Mouse (Mus musculus): ENCODE measurements around the gene Tnxb. TPM values are rescaled to one million over a fixed set of nuclear protein-coding genes. Genes with fewer than 3 reads are reported as not detected.
A peak's percentile ranks its signal among the peaks of the same experiment; 100 is the strongest.

Gene Tnxb
- polyA plus RNA-seq, 1 experiment from 2014 or later = 0.09 TPM

- peak overlapping the region; percentile 91 for H3K4me2 ChIP-seq
- peaks cover 58% of the 10 kb centered on the region for H3K4me1 ChIP-seq (replicated peaks)
- WGBS = 1% methylated on average over 44 of the region's 48 CpGs
- H3K27ac ChIP-seq = no peak overlapping the region
- H3K9me3 ChIP-seq = no peaks in the 10 kb centered on the region
- H3K36me3 ChIP-seq = no peaks in the 10 kb centered on the region
- H3K27me3 ChIP-seq = peaks cover 52% of the 10 kb centered on the region
- H3K9ac ChIP-seq = peak overlapping the region; percentile 83
- peak overlapping the region; percentile 73 for H3K4me3 ChIP-seq
- no peak for ATAC-seq (ENCODE audit: low FRiP score)
Observed at GRCm38 (mm10) chr17:34630761-34631301, 39.5 kb upstream of the Tnxb start.

GRCm38 (mm10) chr17:34631647-34632046 lies 38.7 kb upstream of the Tnxb start:
- no peaks in the 10 kb centered on the region for H3K9me3 ChIP-seq
- H3K4me3 ChIP-seq = peak overlapping the region; percentile 73
- H3K27ac ChIP-seq = no peak overlapping the region
- H3K9ac ChIP-seq = peak overlapping the region; percentile 83
- H3K36me3 ChIP-seq = no peaks in the 10 kb centered on the region
- H3K4me1 ChIP-seq (replicated peaks) = peaks cover 50% of the 10 kb centered on the region
- ATAC-seq (ENCODE audit: low FRiP score) = no peak
- WGBS = 6% methylated on average over 12 of the region's 12 CpGs
- peaks cover 57% of the 10 kb centered on the region for H3K27me3 ChIP-seq
- H3K4me2 ChIP-seq = peak overlapping the region; percentile 91

GRCm38 (mm10) chr17:34632261-34632691 lies 38.1 kb upstream of the Tnxb start:
- 1% methylated on average over 26 of the region's 26 CpGs for WGBS
- Histone ChIP-seq H3K4me3 (peak overlapping the region; percentile 73), H3K27me3 (peaks cover 58% of the 10 kb centered on the region), H3K9ac (peak overlapping the region; percentile 83), H3K36me3 (no peaks in the 10 kb centered on the region), H3K4me2 (peak overlapping the region; percentile 91), H3K9me3 (no peaks in the 10 kb centered on the region), H3K27ac (no peak overlapping the region), H3K4me1 (replicated peaks) (peaks cover 49% of the 10 kb centered on the region)
- no peak for ATAC-seq (ENCODE audit: low FRiP score)

GRCm38 (mm10) chr17:34635671-34636070 lies 34.7 kb upstream of the Tnxb start:
- Histone ChIP-seq H3K9me3 (no peaks in the 10 kb centered on the region), H3K27ac (no peak overlapping the region), H3K9ac (no peak overlapping the region), H3K4me1 (replicated peaks) (peaks cover 21% of the 10 kb centered on the region), H3K36me3 (no peaks in the 10 kb centered on the region), H3K4me3 (no peak overlapping the region), H3K4me2 (no peak overlapping the region), H3K27me3 (peaks cover 52% of the 10 kb centered on the region)
- ATAC-seq (ENCODE audit: low FRiP score) = no peak
- WGBS = 76% methylated on average over 2 of the region's 2 CpGs

- WGBS = 68% methylated on average over 3 of the region's 3 CpGs
- H3K27ac ChIP-seq = no peak overlapping the region
Observed at GRCm38 (mm10) chr17:34637459-34637858, 32.9 kb upstream of the Tnxb start.

GRCm38 (mm10) chr17:34639461-34640255 lies 30.7 kb upstream of the Tnxb start:
- H3K36me3 ChIP-seq = no peaks in the 10 kb centered on the region
- no peak for ATAC-seq (ENCODE audit: low FRiP score)
- H3K4me2 ChIP-seq = no peak overlapping the region
- no peak overlapping the region for H3K4me3 ChIP-seq
- WGBS = 84% methylated on average over 7 of the region's 7 CpGs
- no peak overlapping the region for H3K27ac ChIP-seq
- peaks cover 16% of the 10 kb centered on the region for H3K4me1 ChIP-seq (replicated peaks)
- H3K9ac ChIP-seq = no peak overlapping the region
- peaks cover 17% of the 10 kb centered on the region for H3K27me3 ChIP-seq
- H3K9me3 ChIP-seq = no peaks in the 10 kb centered on the region

More at GRCm38 (mm10) chr17:34637459-34637858, 32.9 kb upstream of the Tnxb start:
- no peak for ATAC-seq (ENCODE audit: low FRiP score)
- no peaks in the 10 kb centered on the region for H3K36me3 ChIP-seq
- H3K4me1 ChIP-seq (replicated peaks) = peaks cover 16% of the 10 kb centered on the region
- peaks cover 34% of the 10 kb centered on the region for H3K27me3 ChIP-seq
- H3K9ac ChIP-seq = peak overlapping the region; percentile 30; the same call in 1 of the 2 replicates
- no peak overlapping the region for H3K4me3 ChIP-seq
- no peak overlapping the region for H3K4me2 ChIP-seq
- no peaks in the 10 kb centered on the region for H3K9me3 ChIP-seq

- ATAC-seq (ENCODE audit: low FRiP score) = no peak
- Histone ChIP-seq H3K4me1 (replicated peaks) (peaks cover 27% of the 10 kb centered on the region), H3K9me3 (no peaks in the 10 kb centered on the region), H3K9ac (peak overlapping the region; percentile 51), H3K27ac (peak overlapping the region; percentile 83), H3K4me3 (no peak overlapping the region), H3K36me3 (no peaks in the 10 kb centered on the region), H3K4me2 (0 out of 2 replicates have a peak overlapping the region, but pooled peaks have one; percentile 6), H3K27me3 (peaks cover 10% of the 10 kb centered on the region)
- 12% methylated on average over 11 of the region's 11 CpGs for WGBS
Observed at GRCm38 (mm10) chr17:34640778-34641601, 29.3 kb upstream of the Tnxb start.

- Histone ChIP-seq H3K9ac (no peak overlapping the region), H3K9me3 (no peaks in the 10 kb centered on the region), H3K27me3 (peaks cover 6% of the 10 kb centered on the region; the same call in 1 of the 2 replicates), H3K4me1 (replicated peaks) (peaks cover 34% of the 10 kb centered on the region), H3K27ac (peak overlapping the region; percentile 83; the same call in 1 of the 2 replicates), H3K4me2 (no peak overlapping the region), H3K36me3 (no peaks in the 10 kb centered on the region), H3K4me3 (no peak overlapping the region)
- no peak for ATAC-seq (ENCODE audit: low FRiP score)
- WGBS = 88% methylated on average over 3 of the region's 3 CpGs
Observed at GRCm38 (mm10) chr17:34641945-34642344, 28.4 kb upstream of the Tnxb start.

GRCm38 (mm10) chr17:34643379-34643778 lies 27.0 kb upstream of the Tnxb start:
- ATAC-seq (ENCODE audit: low FRiP score) = no peak
- H3K27me3 ChIP-seq = no peaks in the 10 kb centered on the region
- H3K36me3 ChIP-seq = peaks cover under 1% of the 10 kb centered on the region
- no peak overlapping the region for H3K4me3 ChIP-seq
- H3K9ac ChIP-seq = no peak overlapping the region
- H3K27ac ChIP-seq = no peak overlapping the region
- 92% methylated on average over 4 of the region's 4 CpGs for WGBS
- H3K4me2 ChIP-seq = no peak overlapping the region
- peaks cover 44% of the 10 kb centered on the region for H3K4me1 ChIP-seq (replicated peaks)
- H3K9me3 ChIP-seq = no peaks in the 10 kb centered on the region

GRCm38 (mm10) chr17:34643944-34644343 lies 26.4 kb upstream of the Tnxb start:
- no peak overlapping the region for H3K4me3 ChIP-seq
- no peaks in the 10 kb centered on the region for H3K27me3 ChIP-seq
- no peak overlapping the region for H3K4me2 ChIP-seq
- H3K27ac ChIP-seq = peak overlapping the region; percentile 74; the same call in 1 of the 2 replicates
- H3K4me1 ChIP-seq (replicated peaks) = peaks cover 49% of the 10 kb centered on the region
- 90% methylated on average over 10 of the region's 10 CpGs for WGBS
- peaks cover 6% of the 10 kb centered on the region for H3K36me3 ChIP-seq
- no peak overlapping the region for H3K9ac ChIP-seq
- H3K9me3 ChIP-seq = no peaks in the 10 kb centered on the region
- ATAC-seq (ENCODE audit: low FRiP score) = no peak

GRCm38 (mm10) chr17:34644608-34645007 lies 25.7 kb upstream of the Tnxb start, which contains the start of gene Fkbpl:
Gene Fkbpl, plus strand, starts transcription at chr17:34644764.
- H3K9ac ChIP-seq = peak within 1 kb of the TSS; percentile 72
- 1% methylated on average over 16 of the region's 16 CpGs for WGBS
- H3K4me1 ChIP-seq (replicated peaks) = peaks cover 51% of the 10 kb centered on the region
- H3K27me3 ChIP-seq = no peaks in the 10 kb centered on the region
- peak within 1 kb of the TSS; percentile 56 for H3K4me3 ChIP-seq
- H3K27ac ChIP-seq = peak within 1 kb of the TSS; percentile 74
- H3K4me2 ChIP-seq = peak within 1 kb of the TSS; percentile 85
- no peaks in the 10 kb centered on the region for H3K9me3 ChIP-seq
- peak; percentile 69 for ATAC-seq (ENCODE audit: low FRiP score)
- H3K36me3 ChIP-seq = peaks cover 13% of the 10 kb centered on the region

All from hindbrain, embryonic 13.5 days (tissue).